Mouse (Mus musculus) gastrocnemius, postnatal 14 days (tissue): ENCODE data around the gene Man1b1. TPM values are rescaled to one million over a fixed set of nuclear protein-coding genes. Genes with fewer than 3 reads are reported as not detected.

Experiments
- DNase-seq: peaks from one replicate; pipeline ENCODE4 v3.0.0; 2021; ENCODE audit warnings: mixed read lengths
- intact Hi-C: fragments of 180-260 bp; cut with DNase I; formaldehyde crosslinking; loops from one replicate; pipeline ENCODE4 v1.15.1; 2025; ENCODE audit warnings: low total_unique reads
- total RNA-seq, 2 experiments: library from RNA; stranded (reverse); gene quantifications; 2 replicates each; pipeline ENCODE4 v1.2.3; 2021

The Man1b1 gene
- total RNA-seq, 2 experiments from 2014 or later, result 16.7 to 17.0 TPM

GRCm38 (mm10) chr2:25397010-25397409 is 64.9 kb downstream of the Man1b1 start:
- DNase-seq, result no peak
- intact Hi-C loops, result no loop called here

- intact Hi-C loops, result loop anchor here (2.0 kb wide), 1 partner anchor 15 kb away; no protein-coding TSS in a partner anchor
Measured at GRCm38 (mm10) chr2:25398065-25398464, 65.9 kb downstream of the Man1b1 start.

GRCm38 (mm10) chr2:25399051-25399450 is 66.9 kb downstream of the Man1b1 start, which contains the start of gene Npdc1:
TSS of gene Npdc1 (plus strand) at chr2:25399351.
- intact Hi-C loops, result loop anchor here (2.0 kb wide), 1 partner anchor 16 kb away; no protein-coding TSS in a partner anchor

More at GRCm38 (mm10) chr2:25398065-25398464, 65.9 kb downstream of the Man1b1 start:
- DNase-seq, result no peak

GRCm38 (mm10) chr2:25400291-25400690 is 68.2 kb downstream of the Man1b1 start:
- DNase-seq, result peak; percentile 67
- intact Hi-C loops, result no loop called here

More at GRCm38 (mm10) chr2:25399051-25399450, 66.9 kb downstream of the Man1b1 start, which contains the start of gene Npdc1:
- no peak for DNase-seq

- peak; percentile 72 for DNase-seq
- intact Hi-C loops, result no loop called here
Measured at GRCm38 (mm10) chr2:25400764-25401163, 68.6 kb downstream of the Man1b1 start.

Other genes starting within 250 kb of the Man1b1 start
- not detected for gene Noxa1, start 237.2 kb upstream of the Man1b1 start, total RNA-seq
- 10 to 100 TPM; 11.3 to 13.6 TPM for gene Nrarp, start 151.6 kb upstream of the Man1b1 start, total RNA-seq
- 1 to 10 TPM; 1.9 TPM for gene Tor4a, start 135.5 kb upstream of the Man1b1 start, total RNA-seq
- gene Nelfb, start 120.8 kb upstream of the Man1b1 start, total RNA-seq, result 10 to 100 TPM; 24.1 to 26.1 TPM
- gene Stpg3, start 117.7 kb upstream of the Man1b1 start, total RNA-seq, result not detected
- gene Fam166a, start 113.6 kb upstream of the Man1b1 start, total RNA-seq, result not detected
- gene Tubb4b, start 107.6 kb upstream of the Man1b1 start, total RNA-seq, result 100 to 1,000 TPM; 291 to 431 TPM
- gene Slc34a3, start 98.0 kb upstream of the Man1b1 start, total RNA-seq, result not detected
- gene Rnf224, start 95.6 kb upstream of the Man1b1 start, total RNA-seq, result not detected
- gene Rnf208, start 90.1 kb upstream of the Man1b1 start, total RNA-seq, result 1 to 10 TPM in 1 of 2 experiments, under 1 TPM in 1; 0.66 to 1.4 TPM
- not detected for gene Cysrt1, start 89.9 kb upstream of the Man1b1 start, total RNA-seq
- 1 to 10 TPM in 1 of 2 experiments, not detected in 1; 1.5 TPM for gene AL732309.1, start 85.5 kb upstream of the Man1b1 start, total RNA-seq
- gene Tmem203, start 76.9 kb upstream of the Man1b1 start, total RNA-seq, result 10 to 100 TPM; 13.5 to 13.6 TPM
- 1 to 10 TPM; 2.8 to 5.0 TPM for gene Tprn, start 69.7 kb upstream of the Man1b1 start, total RNA-seq
- 10 to 100 TPM; 28.9 to 34.2 TPM for gene Ssna1, start 59.9 kb upstream of the Man1b1 start, total RNA-seq
- 10 to 100 TPM; 29.7 to 31.0 TPM for gene Anapc2, start 59.9 kb upstream of the Man1b1 start, total RNA-seq
- gene Tmem210, start 44.2 kb upstream of the Man1b1 start, total RNA-seq, result not detected
- not detected for gene Lrrc26, start 42.4 kb upstream of the Man1b1 start, total RNA-seq
- under 1 TPM in 1 of 2 experiments, not detected in 1; 0.22 TPM for gene Grin1, start 13.2 kb upstream of the Man1b1 start, total RNA-seq
- gene Dpp7, start 24.0 kb downstream of the Man1b1 start, total RNA-seq, result 1 to 10 TPM; 6.0 to 6.6 TPM
- gene Uap1l1, start 33.3 kb downstream of the Man1b1 start, total RNA-seq, result 1 to 10 TPM; 5.2 to 5.8 TPM
- gene Sapcd2, start 40.0 kb downstream of the Man1b1 start, total RNA-seq, result 1 to 10 TPM; 1.2 to 1.6 TPM
- 10 to 100 TPM; 19.0 to 25.2 TPM for gene Entpd2, start 63.5 kb downstream of the Man1b1 start, total RNA-seq
- gene Npdc1, start 67.0 kb downstream of the Man1b1 start, total RNA-seq, result 10 to 100 TPM; 24.0 to 28.1 TPM
- not detected for gene Fut7, start 90.9 kb downstream of the Man1b1 start, total RNA-seq
- 10 to 100 TPM in 1 of 2 experiments, 1 to 10 TPM in 1; 9.2 to 11.6 TPM for gene Abca2, start 96.4 kb downstream of the Man1b1 start, total RNA-seq
- gene Clic3, start 124.5 kb downstream of the Man1b1 start, total RNA-seq, result not detected
- 10 to 100 TPM; 15.7 to 18.9 TPM for gene Paxx, start 128.8 kb downstream of the Man1b1 start, total RNA-seq
- 1 to 10 TPM; 1.3 to 1.4 TPM for gene Ptgds, start 137.7 kb downstream of the Man1b1 start, total RNA-seq
- gene Lcn12, start 161.6 kb downstream of the Man1b1 start, total RNA-seq, result not detected
- gene Fbxw5, start 168.4 kb downstream of the Man1b1 start, total RNA-seq, result 10 to 100 TPM; 68.6 to 70.5 TPM
- under 1 TPM; 0.91 to 0.98 TPM for gene C8g, start 169.4 kb downstream of the Man1b1 start, total RNA-seq
- 10 to 100 TPM in 1 of 2 experiments, 1 to 10 TPM in 1; 9.7 to 13.3 TPM for gene Traf2, start 214.6 kb downstream of the Man1b1 start, total RNA-seq
- gene Edf1, start 225.5 kb downstream of the Man1b1 start, total RNA-seq, result 100 to 1,000 TPM; 164 to 173 TPM
- under 1 TPM; 0.68 to 0.80 TPM for gene Mamdc4, start 242.5 kb downstream of the Man1b1 start, total RNA-seq
- gene Phpt1, start 242.9 kb downstream of the Man1b1 start, total RNA-seq, result 10 to 100 TPM; 42.6 to 44.8 TPM
- under 1 TPM in 1 of 2 experiments, not detected in 1; 0.10 TPM for gene Ajm1, start 249.4 kb downstream of the Man1b1 start, total RNA-seq